Mouse (Mus musculus): ENCODE results near the gene Phf21b.

Phf21b gene

GRCm38 (mm10) chr15:84844831-84845230 lies 11.0 kb downstream of the Phf21b start:
- no peak for DNase-seq

GRCm38 (mm10) chr15:84843034-84843433 lies 12.8 kb downstream of the Phf21b start:
- peak; percentile 47 for DNase-seq

GRCm38 (mm10) chr15:84841925-84842821 lies 13.7 kb downstream of the Phf21b start:
- DNase-seq = peak; percentile 6

DNA sequence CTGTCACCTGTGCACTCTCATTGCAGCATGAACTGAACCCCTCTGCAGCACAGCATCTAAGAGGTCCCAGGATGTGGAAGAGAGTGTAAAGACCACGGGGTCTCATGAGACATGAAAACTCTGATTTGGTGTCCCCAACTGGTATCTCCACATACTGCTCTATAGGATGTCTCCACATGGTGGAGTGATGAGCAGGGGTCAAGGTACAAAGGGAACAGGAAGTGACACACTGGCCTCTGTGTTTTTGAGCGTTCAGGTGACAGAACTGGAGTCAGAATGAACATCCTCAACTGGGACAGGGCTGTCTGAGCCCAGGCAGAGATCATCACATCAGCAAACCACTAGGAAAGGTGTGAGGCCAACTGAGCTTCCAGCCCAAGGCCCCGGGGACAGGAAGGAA lies 15.3 kb downstream of the Phf21b start:
- no peak for DNase-seq

- DNase-seq = no peak
These were observed 16.3 kb downstream of the Phf21b start for GRCm38 (mm10) chr15:84839521-84839920.

- no peak for DNase-seq
These were observed 18.0 kb downstream of the Phf21b start for GRCm38 (mm10) chr15:84837896-84838295.

DNA sequence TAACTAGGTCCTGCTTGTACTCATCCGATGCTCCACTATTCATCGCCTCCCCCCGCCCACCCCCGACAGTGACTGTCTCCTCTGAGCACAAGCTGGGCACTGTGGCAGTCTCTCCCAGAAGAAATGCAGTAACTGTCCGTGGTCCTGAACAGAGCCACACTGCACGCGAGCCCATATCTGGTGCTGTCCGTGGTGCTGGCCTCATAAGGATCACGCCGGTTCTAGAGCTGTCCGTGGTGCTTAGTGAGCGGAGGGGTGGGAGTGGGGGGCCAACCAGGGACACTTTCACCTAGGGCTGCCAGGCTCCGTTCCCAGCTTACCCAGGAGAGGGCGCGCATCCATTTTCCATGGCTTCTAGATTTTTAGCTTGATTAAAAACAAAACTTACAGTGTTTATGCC lies 26.4 kb downstream of the Phf21b start:
- peak; percentile 93 for DNase-seq

DNA sequence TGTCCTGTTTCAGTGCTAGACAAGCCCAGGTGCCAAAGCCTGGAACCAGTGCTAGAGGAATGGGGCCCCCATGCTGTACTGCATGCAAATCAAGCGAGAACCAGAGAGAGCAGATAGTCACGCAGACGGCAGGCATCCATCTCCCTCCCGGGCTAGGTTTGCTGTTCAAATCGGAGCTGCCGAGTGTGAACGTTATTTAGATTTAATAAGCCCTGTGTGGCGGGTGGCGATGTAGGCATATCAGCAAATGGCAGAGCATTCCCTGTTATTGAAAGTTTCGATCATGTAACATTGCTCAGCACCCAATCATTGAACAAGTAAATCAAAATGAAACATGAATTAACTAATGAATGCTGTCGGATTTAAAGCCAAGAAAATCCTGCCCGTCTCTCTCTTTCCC lies 27.2 kb downstream of the Phf21b start:
- no peak for DNase-seq

GRCm38 (mm10) chr15:84823086-84823485 lies 32.8 kb downstream of the Phf21b start:
- DNase-seq = no peak

GRCm38 (mm10) chr15:84820811-84821210 lies 35.0 kb downstream of the Phf21b start:
- no peak for DNase-seq

GRCm38 (mm10) chr15:84818284-84818683 lies 37.6 kb downstream of the Phf21b start:
- DNase-seq = no peak

GRCm38 (mm10) chr15:84817589-84817988 lies 38.3 kb downstream of the Phf21b start:
- no peak for DNase-seq

- DNase-seq = no peak
These were observed 40.7 kb downstream of the Phf21b start for GRCm38 (mm10) chr15:84815171-84815570.

- no peak for DNase-seq
These were observed 43.0 kb downstream of the Phf21b start for GRCm38 (mm10) chr15:84812831-84813357.

GRCm38 (mm10) chr15:84811126-84811525 lies 44.7 kb downstream of the Phf21b start:
- no peak for DNase-seq

DNA sequence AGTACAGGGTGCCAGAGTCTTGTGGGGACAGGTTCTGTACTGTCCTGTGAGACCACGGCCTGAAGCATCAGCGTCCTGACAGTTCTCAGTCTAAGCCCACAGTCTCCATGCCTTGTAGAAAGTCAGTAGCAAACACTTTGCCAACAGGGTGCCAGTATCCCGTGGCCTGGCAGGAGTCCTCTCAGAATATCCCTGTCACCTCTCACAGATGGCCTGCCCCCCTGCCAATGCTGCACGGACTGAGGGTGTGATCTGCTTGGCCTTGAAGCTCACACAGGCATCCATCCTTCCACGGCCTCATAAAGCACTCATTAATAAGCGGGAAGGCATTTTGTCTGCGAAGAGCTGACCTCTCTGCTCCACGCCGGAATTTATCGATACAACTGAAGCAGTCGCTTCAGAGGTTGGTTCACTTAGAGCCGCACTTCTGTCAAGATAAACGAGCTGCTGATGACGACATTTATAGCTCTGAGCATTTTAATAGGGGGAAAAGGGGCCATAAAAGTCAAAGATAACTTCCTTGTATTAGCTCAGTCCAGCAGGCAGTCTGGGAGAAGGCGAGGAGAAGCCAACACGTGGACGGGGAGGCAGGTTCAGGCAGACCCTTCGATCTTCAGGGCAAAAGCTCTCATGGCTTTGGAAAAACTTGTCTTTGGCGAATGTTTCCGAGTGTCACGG lies 46.4 kb downstream of the Phf21b start:
- DNase-seq = no peak

DNA sequence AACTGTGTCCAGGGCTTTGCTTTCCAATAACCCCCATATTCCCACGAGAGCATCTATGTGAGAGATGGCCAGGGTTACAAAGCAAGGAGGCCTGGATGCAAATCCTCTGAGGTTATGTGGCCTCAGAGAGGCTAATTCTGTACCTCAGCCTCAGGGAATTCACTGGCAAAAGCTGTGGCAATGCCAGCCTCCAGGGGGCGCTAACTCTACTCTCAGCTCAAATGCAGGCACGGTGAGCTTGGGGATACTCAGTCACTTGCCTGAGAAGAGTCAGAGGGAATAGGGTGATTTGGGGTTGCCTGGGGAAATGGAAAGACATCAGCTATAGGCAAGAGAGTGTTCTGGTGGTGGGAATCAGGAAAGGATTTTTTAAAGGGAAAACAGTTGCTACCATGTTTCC lies 52.2 kb downstream of the Phf21b start:
- peak; percentile 62 for DNase-seq

GRCm38 (mm10) chr15:84800132-84800531 lies 55.7 kb downstream of the Phf21b start:
- DNase-seq = peak; percentile 22

GRCm38 (mm10) chr15:84793649-84794048 lies 62.2 kb downstream of the Phf21b start:
- DNase-seq = no peak

DNA sequence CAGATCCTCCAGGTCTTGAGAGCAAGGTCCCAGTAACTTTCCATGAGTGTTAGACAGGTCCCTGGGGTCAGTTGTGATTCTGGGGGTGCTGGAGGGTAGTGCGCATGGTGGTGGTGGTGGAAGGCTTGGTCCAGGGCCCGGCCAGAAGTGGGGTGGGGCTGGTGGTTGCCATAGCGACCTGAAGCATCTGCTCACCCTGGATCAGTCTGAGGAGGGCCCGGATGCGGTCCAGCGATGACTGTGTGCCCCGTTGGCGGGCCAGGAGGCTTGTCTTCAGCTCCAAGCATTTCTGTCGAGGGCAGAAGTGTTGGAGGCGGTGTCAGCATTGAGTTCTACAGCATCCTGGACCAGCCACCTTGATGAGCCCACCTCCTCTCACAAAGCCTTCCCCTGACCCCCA lies 68.7 kb downstream of the Phf21b start:
- no peak for DNase-seq

DNA sequence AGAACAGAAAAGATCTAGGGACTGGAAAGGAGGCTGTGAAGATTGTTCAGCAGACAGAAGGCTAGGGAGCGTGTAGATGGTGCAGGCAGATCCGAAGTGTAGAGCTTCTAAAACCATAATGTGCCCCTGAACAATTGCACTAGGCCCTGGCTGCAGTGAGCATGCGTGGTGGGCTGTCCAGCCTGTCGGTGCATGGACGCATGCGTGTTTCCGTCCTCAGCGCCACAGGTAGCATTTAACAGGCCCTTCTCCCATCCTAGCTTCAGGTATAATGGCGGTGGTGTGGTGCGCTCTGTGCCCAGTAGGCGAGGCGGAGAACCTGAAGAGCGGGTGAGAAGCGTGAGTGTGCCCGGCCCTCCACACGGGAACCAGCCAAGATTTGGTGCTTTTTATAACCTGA lies 71.0 kb downstream of the Phf21b start:
- DNase-seq = no peak

GRCm38 (mm10) chr15:84778587-84778986 lies 77.3 kb downstream of the Phf21b start:
- DNase-seq = no peak

DNA sequence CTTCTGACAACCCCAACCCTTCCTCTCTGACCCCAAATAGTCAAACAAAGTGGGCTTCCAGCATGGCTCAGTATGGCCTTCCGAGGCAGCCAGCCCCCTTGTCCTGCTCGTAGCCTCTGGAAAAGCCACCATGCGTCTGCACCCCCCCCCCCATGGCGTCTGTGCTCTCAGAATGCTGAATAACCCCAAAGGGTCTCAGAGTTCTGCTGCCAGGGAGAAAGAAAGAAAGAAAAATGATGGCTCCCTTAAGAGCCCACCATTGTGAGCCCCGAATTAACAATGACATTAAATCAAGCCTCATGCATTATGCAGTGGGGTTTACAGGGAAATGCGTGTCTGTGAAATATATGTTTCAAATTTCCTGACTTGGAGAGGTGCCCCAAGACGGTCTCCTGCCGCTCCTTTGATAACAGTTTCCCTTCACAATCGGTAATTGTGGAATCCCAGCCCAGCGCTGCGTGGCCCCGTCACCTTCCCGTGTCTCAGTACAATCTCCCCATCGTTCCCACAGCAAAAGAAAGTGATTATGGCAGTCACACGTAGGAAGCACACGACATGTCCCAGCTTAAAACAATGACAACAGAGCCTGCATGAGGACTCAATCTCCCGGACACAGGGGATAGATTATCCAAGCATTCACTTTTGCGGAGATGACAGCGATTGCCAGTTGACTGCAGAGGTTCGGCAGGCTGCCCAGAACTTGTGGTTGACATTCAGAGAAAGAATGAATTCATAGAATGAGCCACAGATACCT lies 80.3 kb downstream of the Phf21b start:
- peak; percentile 19 for DNase-seq

All from lung, postnatal 10 days (tissue).